Mouse (Mus musculus): ENCODE data around the gene Ost4.

DNA sequence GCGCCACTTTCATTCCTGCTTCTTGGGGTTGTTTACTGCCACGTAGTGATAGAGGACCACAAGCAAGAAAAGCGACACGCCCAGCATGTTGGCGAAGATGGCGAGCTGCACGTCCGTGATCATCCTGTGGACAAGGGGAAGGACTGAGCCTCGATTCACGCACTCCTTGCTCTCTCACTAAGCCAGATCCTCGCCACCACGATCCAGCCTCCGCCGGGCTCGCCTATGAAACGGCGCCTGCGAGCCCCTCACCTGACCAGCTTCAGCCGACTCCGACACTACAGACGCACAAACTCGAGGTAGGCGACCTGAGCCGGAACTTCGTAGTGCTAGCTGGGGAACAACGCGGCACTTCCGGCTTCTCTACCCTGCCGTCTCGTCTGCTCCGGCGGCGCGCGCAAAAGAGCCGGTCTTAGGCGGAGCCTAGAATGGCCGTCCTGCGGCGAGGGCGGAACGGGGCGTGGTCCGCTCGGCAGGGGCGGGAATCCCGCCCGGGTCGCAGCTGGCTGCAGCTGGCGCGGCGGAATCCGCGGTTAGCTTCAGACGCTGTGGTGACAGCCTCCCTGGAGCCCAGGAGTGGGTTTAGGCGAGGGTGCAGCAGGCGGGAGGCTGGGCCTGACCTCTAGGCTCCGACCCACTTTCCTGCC is at the start of gene Ost4:
- TF ChIP-seq FLI1 (IDR thresholded peaks at IDR 0.05; ENCODE audit: low read length) (peak; percentile 69; the same call in 1 of the 2 replicates), GATA1 (IDR thresholded peaks at IDR 0.05; ENCODE audit: borderline replicate concordance, low read length) (no peak)

All from megakaryocyte, embryonic 14.5 days (primary cell).